Mouse (Mus musculus) myocyte (in vitro differentiated cells): Measurements from ENCODE around the gene Agpat1. TPM values are rescaled to one million over a fixed set of nuclear protein-coding genes. Genes with fewer than 3 reads are reported as not detected.

ENCODE experiments used
- H3K27me3 ChIP-seq: one replicate; pipeline ENCODE4 v1.6.1; 2011; ENCODE audit not compliant: control insufficient read depth, insufficient read depth, insufficient read length
- H3K36me3 ChIP-seq: one replicate; pipeline ENCODE4 v1.6.1; 2011; ENCODE audit not compliant: control insufficient read depth, insufficient read depth
- H3K4me2 ChIP-seq: one replicate; pipeline ENCODE4 v1.6.1; 2011; ENCODE audit warnings: low read depth, control low read depth
- H3K4me3 ChIP-seq: one replicate; pipeline ENCODE4 v1.5.1; 2011; ENCODE audit warnings: mild to moderate bottlenecking, control low read depth, moderate library complexity
- H3K79me2 ChIP-seq: one replicate; pipeline ENCODE4 v1.6.1; 2011; ENCODE audit not compliant: control insufficient read depth, insufficient read depth
- H3ac ChIP-seq: one replicate; pipeline ENCODE4 v1.6.1; 2011; ENCODE audit not compliant: control insufficient read depth, insufficient read length
- CEBPB ChIP-seq: IDR thresholded peaks from 2 replicates; pipeline ENCODE4 v1.6.1; 2011; ENCODE audit warnings: mild to moderate bottlenecking, moderate library complexity; ENCODE audit not compliant: poor library complexity, insufficient read depth, severe bottlenecking
- E2F4 ChIP-seq: IDR thresholded peaks from one replicate; pipeline ENCODE4 v1.6.1; 2011; ENCODE audit warnings: mild to moderate bottlenecking, control low read depth, moderate library complexity; ENCODE audit not compliant: insufficient read depth
- MAX ChIP-seq: IDR thresholded peaks from one replicate; pipeline ENCODE4 v1.6.1; 2011; ENCODE audit warnings: low read depth, mild to moderate bottlenecking, control low read depth
- MYOD1 ChIP-seq, 3 experiments: IDR thresholded peaks; one replicate each; pipeline ENCODE4 v1.6.1; 2011; ENCODE audit warnings: control low read depth in 2 of 3, low read depth in 2 of 3, mild to moderate bottlenecking in 2 of 3, moderate library complexity in 1 of 3; ENCODE audit not compliant: insufficient read length in 2 of 3, control insufficient read depth in 1 of 3
- MYOG ChIP-seq, 3 experiments: IDR thresholded peaks; one replicate each; pipeline ENCODE4 v1.6.1; 2011; ENCODE audit warnings: control low read depth in 2 of 3, low read depth in 2 of 3, mild to moderate bottlenecking in 2 of 3; ENCODE audit not compliant: insufficient read length in 2 of 3, control insufficient read depth in 1 of 3, insufficient read depth in 1 of 3
- POLR2A ChIP-seq: IDR thresholded peaks from one replicate; pipeline ENCODE4 v1.6.1; 2011; ENCODE audit warnings: low read depth, mild to moderate bottlenecking, control low read depth, moderate library complexity; ENCODE audit not compliant: insufficient read length
- POLR2AphosphoS2 ChIP-seq: IDR thresholded peaks from one replicate; pipeline ENCODE4 v1.6.1; 2011; ENCODE audit warnings: low read depth, control low read depth; ENCODE audit not compliant: insufficient read length
- REST ChIP-seq: IDR thresholded peaks from one replicate; pipeline ENCODE4 v1.6.1; 2011; ENCODE audit warnings: mild to moderate bottlenecking, control low read depth, moderate library complexity; ENCODE audit not compliant: insufficient read depth, insufficient read length
- SRF ChIP-seq: IDR thresholded peaks from one replicate; pipeline ENCODE4 v1.6.1; 2011; ENCODE audit warnings: low read depth; ENCODE audit not compliant: control insufficient read depth, insufficient read length
- TCF12 ChIP-seq: IDR thresholded peaks from one replicate; pipeline ENCODE4 v1.6.1; 2011; ENCODE audit warnings: mild to moderate bottlenecking, control low read depth; ENCODE audit not compliant: poor library complexity, insufficient read depth, severe bottlenecking
- TCF3 ChIP-seq: IDR thresholded peaks from one replicate; pipeline ENCODE4 v1.6.1; 2011; ENCODE audit warnings: low read depth, control low read depth; ENCODE audit not compliant: insufficient read length
- USF1 ChIP-seq: IDR thresholded peaks from one replicate; pipeline ENCODE4 v1.6.1; 2011; ENCODE audit warnings: low read depth, mild to moderate bottlenecking, control low read depth, moderate library complexity
- polyA plus RNA-seq: library from polyadenylated mRNA; unstranded; fragments of >200 nt; fragmentation: generic; extraction: Trizol; gene quantifications from one replicate; pipeline ENCODE4 v1.2.1, GENCODE M21; 2012; ENCODE audit warnings: missing spikeins

Agpat1 gene
- polyA plus RNA-seq, 1 experiment, result 70.5 TPM

DNA sequence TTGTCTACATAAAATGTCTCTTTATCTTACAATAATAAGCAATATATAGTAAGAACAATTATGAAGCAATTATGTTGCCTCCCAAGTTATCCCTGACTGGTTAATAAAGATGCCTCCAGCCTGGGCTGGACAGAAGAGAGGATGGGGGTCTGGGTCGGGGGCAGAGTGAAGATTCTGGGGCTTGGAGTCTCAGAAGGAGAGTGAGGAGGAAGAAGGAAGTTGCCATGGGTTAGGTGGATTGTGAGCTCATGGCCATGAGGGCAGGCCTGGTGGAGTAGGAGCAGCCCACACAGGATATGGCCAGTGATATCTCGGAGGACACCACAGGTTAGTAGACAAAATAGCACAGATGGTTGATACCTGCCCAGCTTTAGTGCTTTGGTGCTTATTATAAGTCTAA, 54.1 kb downstream of the Agpat1 start:
- Histone ChIP-seq H3ac (no peak overlapping the region), H3K27me3 (peaks cover 39% of the 10 kb centered on the region), H3K4me3 (no peak overlapping the region), H3K4me2 (no peak overlapping the region), H3K36me3 (no peaks in the 10 kb centered on the region), H3K79me2 (no peaks in the 10 kb centered on the region)
- no peak for TF ChIP-seq POLR2AphosphoS2
- no peak for TF ChIP-seq SRF
- TF ChIP-seq E2F4, result no peak
- no peak for TF ChIP-seq MYOG (IDR thresholded peaks at IDR 0.05; ENCODE audit: control insufficient read depth in 1 of 3, insufficient read depth in 1 of 3, insufficient read length in 2 of 3, low read depth in 2 of 3)

DNA sequence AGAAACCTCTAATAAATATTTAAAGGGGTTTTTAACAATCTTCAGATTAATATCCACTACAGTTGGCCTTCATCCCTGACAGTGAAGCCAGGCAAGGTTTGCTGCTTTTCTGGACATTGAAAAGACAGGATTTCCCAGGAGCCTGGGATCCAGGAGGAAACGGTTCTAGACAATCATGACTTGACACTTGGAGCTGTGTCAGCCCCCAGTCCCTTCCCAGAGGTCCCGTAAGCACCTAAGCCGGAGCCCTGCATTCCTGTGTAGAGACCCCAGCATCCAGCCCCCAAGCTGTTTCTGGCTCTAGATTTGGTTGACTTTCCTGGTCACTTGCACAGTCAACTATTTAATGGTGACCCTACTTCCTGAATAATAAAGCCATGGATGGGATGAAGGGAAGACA, 54.5 kb downstream of the Agpat1 start:
- TF ChIP-seq USF1 (no peak), POLR2AphosphoS2 (no peak), POLR2A (no peak), TCF12 (no peak), TCF3 (no peak), REST (no peak), MAX (no peak), CEBPB (no peak), MYOD1 (IDR thresholded peaks at IDR 0.05; ENCODE audit: control insufficient read depth in 1 of 3, insufficient read length in 2 of 3, low read depth in 2 of 3) (no peak), MYOG (IDR thresholded peaks at IDR 0.05; ENCODE audit: control insufficient read depth in 1 of 3, insufficient read depth in 1 of 3, insufficient read length in 2 of 3, low read depth in 2 of 3) (no peak), SRF (no peak), E2F4 (no peak)

DNA sequence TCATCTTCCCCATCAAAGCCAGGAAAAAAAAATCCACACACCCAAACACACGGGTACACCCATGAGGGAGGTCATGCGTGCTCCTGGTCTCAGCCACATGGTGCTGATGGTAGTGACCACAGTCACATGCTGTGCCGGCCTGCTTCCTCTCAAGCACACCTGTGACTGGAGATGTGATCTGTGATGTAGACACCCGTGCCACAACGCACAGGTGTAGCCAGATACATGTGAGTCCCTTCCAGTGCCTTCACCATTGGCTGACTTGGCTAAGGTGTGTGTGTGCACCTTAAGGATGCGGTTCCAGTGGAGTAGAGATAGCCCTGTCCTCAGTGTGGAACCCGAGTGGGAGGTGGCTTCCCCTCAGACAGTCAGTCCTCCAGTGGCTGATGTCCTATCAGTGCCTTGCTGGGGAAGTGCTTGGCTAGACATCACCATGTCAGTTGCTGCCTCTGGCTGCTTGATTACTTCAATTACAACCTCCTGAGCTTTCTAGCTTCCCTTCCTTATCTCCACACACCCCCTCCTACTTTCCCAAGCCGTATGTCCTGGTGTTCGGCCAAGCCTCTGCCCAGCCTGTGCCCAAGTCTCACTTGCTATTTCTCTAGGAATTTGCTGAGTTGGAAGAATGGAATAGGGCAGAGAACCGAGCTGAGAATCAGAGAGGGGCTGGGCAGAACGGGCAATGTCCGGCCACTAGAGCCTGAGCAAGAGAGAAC, 55.3 kb downstream of the Agpat1 start:
- no peaks in the 10 kb centered on the region for H3K36me3 ChIP-seq
- H3K27me3 ChIP-seq, result peaks cover 46% of the 10 kb centered on the region
- H3ac ChIP-seq, result no peak overlapping the region
- H3K79me2 ChIP-seq, result no peaks in the 10 kb centered on the region
- no peak for TF ChIP-seq E2F4
- no peak for TF ChIP-seq POLR2A
- no peak for TF ChIP-seq REST
- no peak for TF ChIP-seq USF1
- TF ChIP-seq POLR2AphosphoS2, result no peak
- no peak for TF ChIP-seq MYOG (IDR thresholded peaks at IDR 0.05; ENCODE audit: control insufficient read depth in 1 of 3, insufficient read depth in 1 of 3, insufficient read length in 2 of 3, low read depth in 2 of 3)
- no peak overlapping the region for H3K4me2 ChIP-seq
- H3K4me3 ChIP-seq, result no peak overlapping the region

More for the DNA sequence above, 54.5 kb downstream of the Agpat1 start:
- Histone ChIP-seq H3K4me2 (no peak overlapping the region), H3K27me3 (peaks cover 43% of the 10 kb centered on the region), H3K36me3 (no peaks in the 10 kb centered on the region), H3K79me2 (no peaks in the 10 kb centered on the region), H3ac (no peak overlapping the region), H3K4me3 (no peak overlapping the region)

DNA sequence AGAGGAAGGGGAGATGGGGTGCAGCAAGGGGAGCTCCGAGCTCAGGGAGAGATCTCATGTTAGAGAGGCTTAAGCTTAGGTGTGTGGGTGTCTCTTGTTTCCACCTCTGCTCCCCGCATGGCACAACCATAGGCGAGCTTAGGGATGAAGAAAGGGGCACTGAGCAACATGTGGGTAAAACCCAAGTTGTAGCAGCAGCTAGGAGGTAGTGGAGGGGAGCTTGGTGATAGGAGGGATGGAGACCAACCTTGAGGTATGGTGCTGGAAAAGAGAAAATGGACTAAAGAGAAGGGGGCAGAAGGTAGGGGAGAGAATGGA, 55.8 kb downstream of the Agpat1 start:
- Histone ChIP-seq H3ac (no peak overlapping the region), H3K4me2 (no peak overlapping the region)

DNA sequence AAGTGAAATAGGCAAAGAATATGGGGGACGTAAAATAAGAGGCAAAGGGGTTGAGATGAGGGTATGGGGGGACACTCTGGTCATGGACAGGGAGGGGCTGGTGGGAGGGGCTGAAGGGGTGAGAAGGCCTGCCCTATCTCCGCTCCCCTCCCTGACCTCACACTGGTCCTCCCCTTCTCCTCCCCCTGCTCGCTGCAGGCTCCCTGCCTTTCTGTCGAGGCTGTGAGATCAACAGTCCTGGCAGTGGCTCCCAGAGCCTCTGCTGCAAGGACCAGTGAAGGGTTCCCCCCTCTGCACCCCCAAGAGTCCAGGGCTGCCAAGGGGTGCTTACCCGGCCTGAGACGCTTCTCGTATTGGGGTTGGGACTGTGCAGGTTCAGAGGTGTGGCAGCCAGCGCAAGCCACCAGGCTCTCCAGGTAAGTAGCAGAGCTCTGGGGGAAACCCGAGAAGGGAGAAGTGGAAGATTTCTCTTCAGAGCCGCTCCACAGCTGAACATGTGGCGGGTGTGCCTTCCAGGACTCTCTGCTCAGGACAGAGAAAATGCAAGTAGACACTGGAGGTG, 56.3 kb downstream of the Agpat1 start:
- H3K27me3 ChIP-seq, result peaks cover 51% of the 10 kb centered on the region
- no peaks in the 10 kb centered on the region for H3K79me2 ChIP-seq
- H3K36me3 ChIP-seq, result no peaks in the 10 kb centered on the region
- TF ChIP-seq TCF12 (no peak), MYOD1 (IDR thresholded peaks at IDR 0.05; ENCODE audit: control insufficient read depth in 1 of 3, insufficient read length in 2 of 3, low read depth in 2 of 3) (no peak), TCF3 (no peak), MAX (no peak), USF1 (no peak), MYOG (IDR thresholded peaks at IDR 0.05; ENCODE audit: control insufficient read depth in 1 of 3, insufficient read depth in 1 of 3, insufficient read length in 2 of 3, low read depth in 2 of 3) (no peak), E2F4 (no peak), SRF (no peak), POLR2AphosphoS2 (no peak), CEBPB (no peak), POLR2A (no peak), REST (no peak)
- H3K4me2 ChIP-seq, result no peak overlapping the region
- no peak overlapping the region for H3ac ChIP-seq
- no peak overlapping the region for H3K4me3 ChIP-seq

More for the DNA sequence above, 55.8 kb downstream of the Agpat1 start:
- peaks cover 46% of the 10 kb centered on the region for H3K27me3 ChIP-seq
- H3K4me3 ChIP-seq, result no peak overlapping the region
- H3K36me3 ChIP-seq, result no peaks in the 10 kb centered on the region
- TF ChIP-seq E2F4 (no peak), MYOG (IDR thresholded peaks at IDR 0.05; ENCODE audit: control insufficient read depth in 1 of 3, insufficient read depth in 1 of 3, insufficient read length in 2 of 3, low read depth in 2 of 3) (no peak)
- H3K79me2 ChIP-seq, result no peaks in the 10 kb centered on the region
